Mouse (Mus musculus): ENCODE data around the gene Creb3l1.

Creb3l1 gene

GRCm38 (mm10) chr2:91936154-91936553 lies 88.1 kb downstream of the Creb3l1 start:
- no peak for DNase-seq

- no peak for DNase-seq
Measured at GRCm38 (mm10) chr2:91934826-91935525, 89.3 kb downstream of the Creb3l1 start.

- DNase-seq = no peak
Measured at GRCm38 (mm10) chr2:91934016-91934415, 90.3 kb downstream of the Creb3l1 start.

- DNase-seq = no peak
Measured at GRCm38 (mm10) chr2:91933471-91933870, 90.8 kb downstream of the Creb3l1 start.

DNA sequence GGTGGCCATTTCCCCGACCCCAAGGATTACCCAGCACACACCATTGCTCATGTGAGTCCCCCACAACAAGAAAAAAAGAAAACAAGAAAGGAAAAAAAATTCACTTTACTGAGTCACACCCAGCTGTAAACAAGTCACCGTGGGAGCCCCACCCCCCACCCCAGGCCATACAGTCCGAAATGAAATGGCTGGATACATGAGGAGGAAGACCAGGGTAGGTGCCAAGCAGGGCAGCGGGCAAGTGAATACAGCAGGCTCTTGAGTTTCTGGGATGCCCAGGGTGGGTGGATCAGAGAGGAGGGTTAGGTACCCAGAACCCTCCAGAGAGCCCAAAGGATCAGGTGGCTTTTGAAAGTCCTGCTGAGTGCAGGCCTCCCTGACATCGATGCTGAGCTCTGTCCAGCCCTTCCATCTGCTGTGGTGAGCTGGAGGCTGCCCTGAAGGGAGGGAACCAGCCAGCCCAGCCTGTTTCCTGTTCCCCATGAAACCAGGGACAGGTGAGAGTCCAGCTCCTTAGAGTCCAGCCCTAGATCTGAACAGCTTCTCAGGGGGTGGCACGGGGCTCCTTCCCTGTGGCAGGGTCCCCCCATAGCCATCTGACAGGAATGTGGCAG lies 91.5 kb downstream of the Creb3l1 start:
- no peak for DNase-seq
